Mouse (Mus musculus): ENCODE data around the gene Hcfc1. TPM values are rescaled to one million over a fixed set of nuclear protein-coding genes. Genes with fewer than 3 reads are reported as not detected.

Gene Hcfc1
- polyA plus RNA-seq, 1 experiment from 2014 or later: 19.0 TPM

DNA sequence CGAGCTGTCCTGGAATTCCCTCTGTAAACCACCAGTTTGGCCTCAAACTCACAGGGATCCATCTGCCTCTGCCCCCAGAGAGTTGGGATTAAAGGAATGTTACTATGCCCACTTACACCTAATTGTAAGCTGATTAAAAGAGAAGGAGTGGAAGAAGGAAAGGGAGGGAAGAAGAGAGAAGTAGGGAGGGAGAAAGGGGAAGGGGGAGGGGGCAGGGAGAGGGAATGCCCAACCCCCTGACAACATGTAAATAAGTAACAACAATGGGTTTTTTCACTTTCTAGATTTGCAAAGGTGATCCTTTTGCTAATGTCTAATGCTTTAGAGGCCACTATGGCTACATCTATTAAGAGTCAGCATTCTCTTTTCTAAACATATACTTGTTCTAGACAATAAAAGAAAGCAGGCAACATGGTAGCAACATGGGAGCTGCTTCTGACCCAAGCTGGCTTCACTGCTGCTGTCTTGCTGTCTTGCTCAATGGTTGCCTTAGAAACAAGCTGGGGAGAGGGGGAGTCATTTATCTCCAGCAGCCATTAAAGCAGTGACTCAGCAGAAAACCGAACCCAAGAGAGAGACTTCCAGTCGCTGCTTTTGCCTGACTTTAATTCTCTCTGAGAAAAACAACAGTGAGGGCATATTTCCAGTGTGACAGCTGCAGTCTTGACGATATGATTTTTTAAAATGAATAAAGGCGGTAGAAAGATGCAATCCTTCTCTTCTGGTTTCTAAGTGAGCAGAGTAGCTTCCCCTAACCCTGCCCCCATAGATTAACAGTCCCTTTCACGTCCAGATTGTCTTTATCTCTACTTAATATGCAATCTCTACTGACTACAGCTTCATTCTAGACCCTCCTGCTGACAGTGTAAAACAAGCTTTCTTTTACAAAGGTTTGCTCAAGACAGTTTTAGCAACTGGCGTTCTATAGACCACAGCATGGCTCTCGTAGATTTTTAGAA lies 33.0 kb upstream of the Hcfc1 start:
- H3K27ac ChIP-seq (ENCODE audit: low read depth, low read length): no peak overlapping the region
- WGBS: 29% methylated on average over 8 of the region's 8 CpGs
- no peak overlapping the region for H3K9ac ChIP-seq (ENCODE audit: low read depth, low read length)
- H3K4me1 ChIP-seq (replicated peaks; ENCODE audit: control insufficient read depth, insufficient read depth, low read length): no peaks in the 10 kb centered on the region
- TF ChIP-seq CTCF (IDR thresholded peaks at IDR 0.05; ENCODE audit: low read depth): no peak
- H3K4me2 ChIP-seq (replicated peaks; ENCODE audit: low read depth): no peak overlapping the region
- no peak overlapping the region for H3K4me3 ChIP-seq (ENCODE audit: low read depth, low read length)
- no peaks in the 10 kb centered on the region for H3K9me3 ChIP-seq (ENCODE audit: control insufficient read depth)
- H3K36me3 ChIP-seq (ENCODE audit: control insufficient read depth, insufficient read depth): no peaks in the 10 kb centered on the region
- no peaks in the 10 kb centered on the region for H3K27me3 ChIP-seq (replicated peaks; ENCODE audit: control insufficient read depth, insufficient read depth, low read length)
- ATAC-seq: no peak

DNA sequence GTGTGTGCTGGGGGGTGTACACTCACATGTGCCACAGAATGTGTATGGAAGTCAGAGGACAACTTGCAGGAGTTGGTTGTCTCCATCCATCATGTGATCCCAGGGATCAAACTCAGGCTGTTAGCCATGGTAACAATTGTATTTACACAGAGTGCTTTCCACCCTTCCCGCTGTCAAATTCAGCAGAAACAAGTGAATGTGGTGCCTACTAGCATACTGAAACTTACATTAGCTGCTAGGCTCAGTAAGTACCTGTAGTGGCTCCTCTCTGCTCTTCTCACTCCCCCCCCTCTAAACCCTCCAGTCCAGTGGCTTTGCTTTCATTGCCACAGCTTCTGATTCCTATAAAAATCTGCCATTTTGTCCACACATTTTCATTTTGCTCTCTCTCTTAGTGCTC lies 11.6 kb upstream of the Hcfc1 start:
- Histone ChIP-seq H3K36me3 (ENCODE audit: control insufficient read depth, insufficient read depth) (no peaks in the 10 kb centered on the region), H3K4me1 (replicated peaks; ENCODE audit: control insufficient read depth, insufficient read depth, low read length) (no peaks in the 10 kb centered on the region), H3K9ac (ENCODE audit: low read depth, low read length) (no peak overlapping the region), H3K27ac (ENCODE audit: low read depth, low read length) (no peak overlapping the region), H3K4me3 (ENCODE audit: low read depth, low read length) (no peak overlapping the region), H3K9me3 (ENCODE audit: control insufficient read depth) (no peaks in the 10 kb centered on the region), H3K27me3 (replicated peaks; ENCODE audit: control insufficient read depth, insufficient read depth, low read length) (no peaks in the 10 kb centered on the region), H3K4me2 (replicated peaks; ENCODE audit: low read depth) (no peak overlapping the region)
- no peak for TF ChIP-seq CTCF (IDR thresholded peaks at IDR 0.05; ENCODE audit: low read depth)
- WGBS: 50% methylated on average over 1 of the region's 1 CpGs
- no peak for ATAC-seq

DNA sequence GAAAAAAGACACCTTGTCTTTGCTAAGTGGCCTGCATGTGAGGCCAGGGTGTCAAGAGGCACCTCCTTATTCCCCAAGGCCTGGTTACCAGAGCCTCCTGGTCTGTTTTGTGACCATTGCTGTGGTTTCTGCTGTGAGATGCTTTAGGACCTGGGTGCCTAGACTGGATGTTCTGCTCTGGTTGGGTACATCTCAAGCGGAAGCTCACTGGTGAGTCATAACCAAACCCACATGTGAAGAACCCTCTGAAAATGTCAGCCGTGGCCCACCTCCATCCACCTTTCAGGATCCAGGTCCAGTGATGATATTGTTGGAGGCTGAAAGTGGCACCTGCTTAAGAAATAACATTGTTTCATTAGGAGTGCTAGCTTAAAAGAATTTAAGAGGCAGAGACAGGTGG lies 10.1 kb upstream of the Hcfc1 start:
- ATAC-seq: no peak
- no peaks in the 10 kb centered on the region for H3K4me1 ChIP-seq (replicated peaks; ENCODE audit: control insufficient read depth, insufficient read depth, low read length)
- H3K4me3 ChIP-seq (ENCODE audit: low read depth, low read length): no peak overlapping the region
- H3K27ac ChIP-seq (ENCODE audit: low read depth, low read length): no peak overlapping the region
- 92% methylated on average over 2 of the region's 2 CpGs for WGBS
- H3K9me3 ChIP-seq (ENCODE audit: control insufficient read depth): no peaks in the 10 kb centered on the region
- no peaks in the 10 kb centered on the region for H3K27me3 ChIP-seq (replicated peaks; ENCODE audit: control insufficient read depth, insufficient read depth, low read length)
- no peak overlapping the region for H3K9ac ChIP-seq (ENCODE audit: low read depth, low read length)
- no peaks in the 10 kb centered on the region for H3K36me3 ChIP-seq (ENCODE audit: control insufficient read depth, insufficient read depth)
- no peak overlapping the region for H3K4me2 ChIP-seq (replicated peaks; ENCODE audit: low read depth)
- no peak for TF ChIP-seq CTCF (IDR thresholded peaks at IDR 0.05; ENCODE audit: low read depth)

DNA sequence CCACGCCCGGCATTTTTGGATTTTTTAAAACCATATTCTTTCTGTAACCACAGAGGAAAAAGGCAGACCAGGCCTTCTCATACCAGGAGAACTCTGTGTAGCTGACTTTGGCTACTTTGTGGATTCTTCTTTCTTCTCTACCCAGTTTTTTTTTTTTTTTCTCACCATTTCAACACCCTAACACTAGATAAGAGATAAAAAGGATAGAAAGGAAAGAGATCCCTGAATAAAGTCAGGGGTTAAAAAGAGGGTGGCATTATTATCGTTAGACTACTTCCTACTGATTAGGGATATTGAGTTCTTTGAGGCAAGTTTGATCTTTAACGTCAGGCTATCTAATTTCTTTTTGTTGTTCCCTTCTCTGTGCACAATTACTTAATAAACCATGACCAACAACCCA lies 6.6 kb upstream of the Hcfc1 start:
- no peak for TF ChIP-seq CTCF (IDR thresholded peaks at IDR 0.05; ENCODE audit: low read depth)
- no peak overlapping the region for H3K4me3 ChIP-seq (ENCODE audit: low read depth, low read length)
- WGBS: 81% methylated on average over 4 of the region's 4 CpGs
- no peak overlapping the region for H3K4me2 ChIP-seq (replicated peaks; ENCODE audit: low read depth)
- no peak overlapping the region for H3K9ac ChIP-seq (ENCODE audit: low read depth, low read length)
- H3K36me3 ChIP-seq (ENCODE audit: control insufficient read depth, insufficient read depth): no peaks in the 10 kb centered on the region
- H3K27ac ChIP-seq (ENCODE audit: low read depth, low read length): no peak overlapping the region
- H3K27me3 ChIP-seq (replicated peaks; ENCODE audit: control insufficient read depth, insufficient read depth, low read length): no peaks in the 10 kb centered on the region
- ATAC-seq: no peak
- H3K9me3 ChIP-seq (ENCODE audit: control insufficient read depth): no peaks in the 10 kb centered on the region
- no peaks in the 10 kb centered on the region for H3K4me1 ChIP-seq (replicated peaks; ENCODE audit: control insufficient read depth, insufficient read depth, low read length)

DNA sequence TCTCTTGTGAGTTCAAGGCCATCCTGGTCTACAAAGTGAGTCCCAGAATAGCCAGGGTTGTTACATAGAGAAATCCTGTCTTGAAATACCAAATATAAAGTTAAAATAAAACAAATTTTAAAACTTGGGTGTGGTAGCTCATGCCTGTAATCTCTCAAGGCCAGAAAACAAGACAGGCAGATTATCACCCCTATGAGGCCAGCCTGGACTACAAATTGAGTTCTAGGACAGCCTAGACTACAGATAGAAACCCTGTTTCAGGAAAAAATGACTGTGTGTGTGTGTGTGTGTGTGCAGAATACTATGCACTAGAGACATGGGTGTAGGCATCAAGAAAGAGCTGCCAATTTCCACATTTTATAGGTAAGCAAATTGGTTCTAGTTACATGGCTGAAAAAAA lies 4.6 kb upstream of the Hcfc1 start:
- H3K4me3 ChIP-seq (ENCODE audit: low read depth, low read length): no peak overlapping the region
- H3K4me2 ChIP-seq (replicated peaks; ENCODE audit: low read depth): no peak overlapping the region
- H3K36me3 ChIP-seq (ENCODE audit: control insufficient read depth, insufficient read depth): no peaks in the 10 kb centered on the region
- no peak overlapping the region for H3K9ac ChIP-seq (ENCODE audit: low read depth, low read length)
- no peaks in the 10 kb centered on the region for H3K27me3 ChIP-seq (replicated peaks; ENCODE audit: control insufficient read depth, insufficient read depth, low read length)
- no peaks in the 10 kb centered on the region for H3K9me3 ChIP-seq (ENCODE audit: control insufficient read depth)
- no peaks in the 10 kb centered on the region for H3K4me1 ChIP-seq (replicated peaks; ENCODE audit: control insufficient read depth, insufficient read depth, low read length)
- TF ChIP-seq CTCF (IDR thresholded peaks at IDR 0.05; ENCODE audit: low read depth): no peak
- no peak for ATAC-seq
- no peak overlapping the region for H3K27ac ChIP-seq (ENCODE audit: low read depth, low read length)

DNA sequence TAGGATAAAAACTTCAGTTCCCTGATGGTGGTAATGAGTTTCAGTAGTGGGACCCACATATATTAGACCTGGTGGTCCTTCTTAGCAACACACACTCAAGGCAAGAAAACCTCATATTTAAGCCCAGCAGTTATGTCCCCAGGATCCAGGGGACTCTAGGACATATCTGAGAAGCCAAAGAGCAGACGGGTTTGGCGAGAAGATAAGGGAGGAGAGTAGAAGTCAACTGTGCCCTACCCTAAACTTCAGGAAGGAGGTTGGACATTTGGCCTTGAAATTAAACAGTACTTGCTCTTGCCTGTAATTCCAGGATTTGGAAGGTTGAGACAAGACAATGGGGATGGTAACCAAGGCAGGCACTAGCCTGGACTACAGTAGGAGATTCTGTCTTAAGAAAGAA lies 3.6 kb upstream of the Hcfc1 start:
- Histone ChIP-seq H3K36me3 (ENCODE audit: control insufficient read depth, insufficient read depth) (no peaks in the 10 kb centered on the region), H3K27me3 (replicated peaks; ENCODE audit: control insufficient read depth, insufficient read depth, low read length) (no peaks in the 10 kb centered on the region), H3K4me3 (ENCODE audit: low read depth, low read length) (no peak overlapping the region), H3K4me1 (replicated peaks; ENCODE audit: control insufficient read depth, insufficient read depth, low read length) (no peaks in the 10 kb centered on the region), H3K4me2 (replicated peaks; ENCODE audit: low read depth) (no peak overlapping the region), H3K27ac (ENCODE audit: low read depth, low read length) (no peak overlapping the region), H3K9me3 (ENCODE audit: control insufficient read depth) (no peaks in the 10 kb centered on the region), H3K9ac (ENCODE audit: low read depth, low read length) (no peak overlapping the region)
- no peak for ATAC-seq
- TF ChIP-seq CTCF (IDR thresholded peaks at IDR 0.05; ENCODE audit: low read depth): no peak
- WGBS: 70% methylated on average over 2 of the region's 2 CpGs
